Mouse (Mus musculus) forebrain, embryonic 11.5 days (tissue): ENCODE measurements around the gene Cd40. TPM values are rescaled to one million over a fixed set of nuclear protein-coding genes. Genes with fewer than 3 reads are reported as not detected.
A peak's percentile ranks its signal among the peaks of the same experiment; 100 is the strongest.

Experiments used
- ATAC-seq: fragments of 200-750 bp; cut with Nextera tagmentation; replicated peaks from 2 replicates; pipeline ENCODE4 v1.8.0; 2017; ENCODE audit warnings: moderate TSS enrichment; ENCODE audit not compliant: low FRiP score
- DNase-seq: peaks from one replicate; pipeline ENCODE4 v3.0.0-alpha.2; 2017; ENCODE audit warnings: low spot score
- H3K27ac ChIP-seq: fragments of 300-500 bp; sonication (generic); 2 replicates; pipeline ENCODE4 v1.5.1; 2014; ENCODE audit warnings: low read depth, low read length
- H3K27me3 ChIP-seq: fragments of 300-500 bp; sonication (generic); 2 replicates; pipeline ENCODE4 v1.6.1; 2014; ENCODE audit warnings: mild to moderate bottlenecking, low read length, mixed read lengths; ENCODE audit not compliant: control insufficient read depth, insufficient read depth
- H3K36me3 ChIP-seq: fragments of 300-500 bp; sonication (generic); 2 replicates; pipeline ENCODE4 v1.6.1; 2014; ENCODE audit warnings: mild to moderate bottlenecking, low read length, moderate library complexity, mixed read lengths; ENCODE audit not compliant: control insufficient read depth, insufficient read depth
- H3K4me1 ChIP-seq: fragments of 300-500 bp; sonication (generic); replicated peaks from 2 replicates; pipeline ENCODE4 v1.6.1; 2014; ENCODE audit warnings: low read length, mixed read lengths; ENCODE audit not compliant: control insufficient read depth, insufficient read depth
- H3K4me2 ChIP-seq: fragments of 300-500 bp; sonication (generic); 2 replicates; pipeline ENCODE4 v1.6.1; 2014; ENCODE audit warnings: low read depth, mild to moderate bottlenecking, low read length, moderate library complexity, mixed read lengths; ENCODE audit not compliant: severe bottlenecking
- H3K4me3 ChIP-seq: fragments of 300-500 bp; sonication (generic); 2 replicates; pipeline ENCODE4 v1.5.1; 2014; ENCODE audit warnings: low read depth, low read length
- H3K9ac ChIP-seq: fragments of 300-500 bp; sonication (generic); 2 replicates; pipeline ENCODE4 v1.6.1; 2014; ENCODE audit warnings: low read length
- H3K9me3 ChIP-seq: fragments of 300-500 bp; sonication (generic); 2 replicates; pipeline ENCODE4 v1.6.1; 2016; ENCODE audit warnings: low read length, mixed read lengths; ENCODE audit not compliant: control insufficient read depth
- WGBS: fragments of 180-500 bp; shearing (Covaris S2); extraction: QIAGEN DNeasy Blood & Tissue Kit; methylation state at CpG from one replicate; pipeline ENCODE4 v1.1.7; 2014; 5-methylcytosine and 5-hydroxymethylcytosine counted together
- polyA plus RNA-seq: library from polyadenylated mRNA; unstranded; fragments of >200 nt; fragmentation: Nextera tagmentation; extraction: Ambion mirVana; gene quantifications from 2 replicates; pipeline ENCODE4 v1.2.1, GENCODE M21; 2014

The Cd40 gene
- polyA plus RNA-seq, 1 experiment from 2014 or later: 4.2 TPM

DNA sequence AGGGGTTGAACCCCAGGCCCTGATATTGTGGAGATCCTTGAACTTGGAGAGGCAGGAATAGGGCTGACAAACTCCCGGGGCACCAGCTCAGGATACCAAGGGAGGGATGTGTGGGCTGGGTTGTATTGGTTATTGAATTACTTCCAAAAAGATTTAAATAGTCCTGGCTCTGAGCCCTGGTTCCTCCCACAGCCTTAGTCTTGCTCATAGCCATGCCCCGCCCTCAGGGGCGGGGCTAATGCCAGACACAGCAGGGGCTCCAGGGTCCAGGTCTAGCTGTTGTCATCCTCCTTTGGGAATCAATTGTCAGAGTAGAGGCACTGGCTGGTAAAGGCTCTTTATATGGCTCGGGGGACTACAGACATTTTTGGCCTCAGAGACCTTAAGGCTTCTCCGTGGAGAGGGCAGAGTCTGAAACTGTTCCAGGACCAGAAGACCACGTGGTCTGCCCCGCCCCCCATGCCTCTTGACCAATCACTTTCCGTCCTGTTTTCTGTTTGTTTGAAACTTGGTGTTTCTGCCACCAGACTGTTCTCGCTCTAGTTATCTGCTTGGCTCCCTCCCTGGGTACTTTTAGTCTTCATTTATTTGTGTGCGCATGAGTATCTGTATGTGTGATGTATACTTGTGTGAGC is 65.9 kb downstream of the Cd40 start:
- peaks cover 7% of the 10 kb centered on the region for H3K4me1 ChIP-seq
- no peak overlapping the region for H3K27ac ChIP-seq
- 29% methylated on average over 10 of the region's 10 CpGs for WGBS
- no peak overlapping the region for H3K4me2 ChIP-seq
- DNase-seq: no peak
- H3K9ac ChIP-seq: no peak overlapping the region
- H3K9me3 ChIP-seq: no peaks in the 10 kb centered on the region
- peak; percentile 30; the same call in 1 of the 2 replicates for ATAC-seq
- no peak overlapping the region for H3K4me3 ChIP-seq
- H3K36me3 ChIP-seq: no peaks in the 10 kb centered on the region
- no peaks in the 10 kb centered on the region for H3K27me3 ChIP-seq

Other genes starting within 250 kb of the Cd40 start
- 26.4 and 29.9 TPM in 2 replicates for gene Zswim1, start 232.9 kb upstream of the Cd40 start, polyA plus RNA-seq
- not detected in 2 replicates for gene Spata25, start 227.1 kb upstream of the Cd40 start, polyA plus RNA-seq
- 82.4 and 83.3 TPM in 2 replicates for gene Ctsa, start 222.8 kb upstream of the Cd40 start, polyA plus RNA-seq
- 3.2 and 4.5 TPM in 2 replicates for gene Neurl2, start 222.2 kb upstream of the Cd40 start, polyA plus RNA-seq
- 43.2 and 50.1 TPM in 2 replicates for gene Pltp, start 197.9 kb upstream of the Cd40 start, polyA plus RNA-seq
- 81.9 and 84.5 TPM in 2 replicates for gene Pcif1, start 176.3 kb upstream of the Cd40 start, polyA plus RNA-seq
- 18.0 TPM in 2 replicates for gene Zfp335, start 143.9 kb upstream of the Cd40 start, polyA plus RNA-seq
- gene Mmp9, start 114.8 kb upstream of the Cd40 start, polyA plus RNA-seq: 0.71 and 1.0 TPM in 2 replicates
- gene Slc12a5, start 94.8 kb upstream of the Cd40 start, polyA plus RNA-seq: 1.6 and 2.6 TPM in 2 replicates
- 113 and 114 TPM in 2 replicates for gene Ncoa5, start 20.8 kb upstream of the Cd40 start, polyA plus RNA-seq
- not detected in 2 replicates for gene 1700025C18Rik, start 35.1 kb downstream of the Cd40 start, polyA plus RNA-seq
- gene Cdh22, start 179.2 kb downstream of the Cd40 start, polyA plus RNA-seq: 6.2 and 6.3 TPM in 2 replicates
- 54.3 and 62.7 TPM in 2 replicates for gene Slc35c2, start 232.2 kb downstream of the Cd40 start, polyA plus RNA-seq